Mouse (Mus musculus): ENCODE data around the gene Cdkl5. TPM values are rescaled to one million over a fixed set of nuclear protein-coding genes. Genes with fewer than 3 reads are reported as not detected.

Cdkl5 gene
- polyA plus RNA-seq, 1 experiment from 2014 or later = 4.7 TPM

Other genes starting within 250 kb of the Cdkl5 start
- 0.10 TPM in 1 of 2 replicates, not detected in the other for gene Rs1, start 226.7 kb downstream of the Cdkl5 start, polyA plus RNA-seq (2015; fragmentation: Nextera tagmentation; extraction: Ambion mirVana)
- gene Gja6, start 87.7 kb downstream of the Cdkl5 start, polyA plus RNA-seq (2015; fragmentation: Nextera tagmentation; extraction: Ambion mirVana) = 0.11 and 0.20 TPM in 2 replicates
- gene Scml2, start 122.5 kb upstream of the Cdkl5 start, polyA plus RNA-seq (2015; fragmentation: Nextera tagmentation; extraction: Ambion mirVana) = 2.7 and 3.1 TPM in 2 replicates